Mouse (Mus musculus) bone marrow macrophage, adult 2 months (primary cell): ENCODE measurements at regions not wholly inside any gene's neighbourhood (a gene's known extent, or its start where the extent isn't known, plus 50 kb on each side); places are given as distances from the start of the nearest gene placed in this dataset.

Experiments
- CTCF ChIP-seq: IDR thresholded peaks from 2 replicates; pipeline ENCODE4 v1.5.1; 2012; ENCODE audit warnings: low read depth, mild to moderate bottlenecking, low read length, moderate library complexity
- POLR2A ChIP-seq: IDR thresholded peaks from 2 replicates; pipeline ENCODE4 v1.6.1; 2012; ENCODE audit warnings: mild to moderate bottlenecking, low read depth, low read length, borderline replicate concordance

- TF ChIP-seq POLR2A (no peak), CTCF (no peak)
Measured at GRCm38 (mm10) chr8:35143018-35143656, 622.5 kb upstream of the Gm19410 start.
